Mouse (Mus musculus) embryonic facial prominence, embryonic 15.5 days (tissue): ENCODE measurements around the gene Acss3. TPM values are rescaled to one million over a fixed set of nuclear protein-coding genes. Genes with fewer than 3 reads are reported as not detected.

Experiments used
- ATAC-seq: fragments of 200-750 bp; cut with Nextera tagmentation; 2 replicates; pipeline ENCODE4 v1.8.0; 2017; ENCODE audit warnings: low read depth, moderate TSS enrichment; ENCODE audit not compliant: insufficient number of reproducible peaks, low FRiP score, low TSS enrichment
- H3K27ac ChIP-seq: fragments of 300-500 bp; sonication (generic); replicated peaks from 2 replicates; pipeline ENCODE4 v1.5.1; 2015; ENCODE audit warnings: mild to moderate bottlenecking, inconsistent platforms
- H3K27me3 ChIP-seq: fragments of 300-500 bp; sonication (generic); 2 replicates; pipeline ENCODE4 v1.6.1; 2015; ENCODE audit warnings: inconsistent platforms
- H3K36me3 ChIP-seq: fragments of 300-500 bp; sonication (generic); 2 replicates; pipeline ENCODE4 v1.6.1; 2015; ENCODE audit warnings: mild to moderate bottlenecking, inconsistent platforms
- H3K4me1 ChIP-seq: fragments of 300-500 bp; sonication (generic); 2 replicates; pipeline ENCODE4 v1.6.1; 2015; ENCODE audit warnings: inconsistent platforms
- H3K4me2 ChIP-seq: fragments of 300-500 bp; sonication (generic); replicated peaks from 2 replicates; pipeline ENCODE4 v1.6.1; 2015; ENCODE audit warnings: mild to moderate bottlenecking, inconsistent platforms
- H3K4me3 ChIP-seq: fragments of 300-500 bp; sonication (generic); replicated peaks from 2 replicates; pipeline ENCODE4 v1.5.1; 2015; ENCODE audit warnings: mild to moderate bottlenecking, inconsistent platforms
- H3K9ac ChIP-seq: fragments of 300-500 bp; sonication (generic); 2 replicates; pipeline ENCODE4 v1.6.1; 2015; ENCODE audit warnings: inconsistent platforms
- H3K9me3 ChIP-seq: fragments of 300-500 bp; sonication (generic); replicated peaks from 2 replicates; pipeline ENCODE4 v1.6.1; 2016; ENCODE audit warnings: inconsistent platforms
- WGBS: fragments of 180-500 bp; shearing (Covaris S2); methylation state at CpG from one replicate; pipeline ENCODE4 v1.1.7; 2015; 5-methylcytosine and 5-hydroxymethylcytosine counted together
- polyA plus RNA-seq: library from polyadenylated mRNA; unstranded; fragments of >200 nt; fragmentation: Nextera tagmentation; extraction: Ambion mirVana; gene quantifications from 2 replicates; pipeline ENCODE4 v1.2.1, GENCODE M21; 2015

The Acss3 gene
- polyA plus RNA-seq = 4.0 and 4.7 TPM in 2 replicates

GRCm38 (mm10) chr10:107123529-107124335 lies at the start of gene Acss3:
Acss3 (minus strand) TSS chr10:107123668.
- peak; percentile 87 for ATAC-seq
- H3K4me2 ChIP-seq = peak within 1 kb of the TSS; percentile 64
- 1% methylated on average over 17 of the region's 17 CpGs for WGBS

GRCm38 (mm10) chr10:107172003-107172689 lies 48.7 kb upstream of the Acss3 start:
- Histone ChIP-seq H3K9me3 (no peaks in the 10 kb centered on the region), H3K4me2 (no peak overlapping the region), H3K4me3 (no peak overlapping the region), H3K27ac (no peak overlapping the region), H3K36me3 (no peaks in the 10 kb centered on the region), H3K27me3 (no peaks in the 10 kb centered on the region), H3K9ac (no peak overlapping the region), H3K4me1 (no peaks in the 10 kb centered on the region)
- WGBS = 67% methylated on average over 3 of the region's 3 CpGs
- no peak for ATAC-seq

More at GRCm38 (mm10) chr10:107123529-107124335, at the start of gene Acss3:
- Histone ChIP-seq H3K36me3 (no peaks in the 10 kb centered on the region), H3K27me3 (no peaks in the 10 kb centered on the region), H3K9me3 (no peaks in the 10 kb centered on the region), H3K4me1 (peaks cover 6% of the 10 kb centered on the region; the same call in 1 of the 2 replicates), H3K27ac (peak within 1 kb of the TSS; percentile 72), H3K9ac (peak within 1 kb of the TSS; percentile 12; the same call in 1 of the 2 replicates), H3K4me3 (peak within 1 kb of the TSS; percentile 51)

DNA sequence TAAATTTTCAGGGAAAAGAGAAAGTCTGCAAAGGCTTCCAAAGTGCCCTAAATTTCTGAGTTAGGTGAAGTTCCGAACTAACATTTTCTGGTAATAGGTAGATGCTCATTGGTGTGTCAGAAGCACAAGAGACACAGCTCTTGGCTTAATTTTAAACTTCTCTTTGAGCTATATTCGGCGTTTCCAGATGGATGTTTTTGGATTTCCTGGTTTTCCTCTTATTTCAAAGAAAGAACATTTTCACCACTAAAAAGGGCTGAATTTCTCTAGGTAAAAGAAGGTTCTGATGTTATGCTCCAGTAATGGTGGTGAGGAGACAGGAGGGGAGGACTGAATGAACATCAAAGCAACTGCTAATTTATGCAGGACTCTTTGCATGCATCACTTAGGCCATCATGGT lies 43.0 kb upstream of the Acss3 start:
- H3K27ac ChIP-seq = no peak overlapping the region
- H3K4me3 ChIP-seq = no peak overlapping the region
- no peaks in the 10 kb centered on the region for H3K9me3 ChIP-seq
- H3K36me3 ChIP-seq = no peaks in the 10 kb centered on the region
- no peak overlapping the region for H3K4me2 ChIP-seq
- no peaks in the 10 kb centered on the region for H3K4me1 ChIP-seq
- no peaks in the 10 kb centered on the region for H3K27me3 ChIP-seq
- WGBS = 81% methylated on average over 3 of the region's 3 CpGs
- no peak for ATAC-seq
- no peak overlapping the region for H3K9ac ChIP-seq

- Histone ChIP-seq H3K4me1 (no peaks in the 10 kb centered on the region), H3K4me3 (no peak overlapping the region), H3K9ac (no peak overlapping the region), H3K4me2 (no peak overlapping the region), H3K36me3 (no peaks in the 10 kb centered on the region), H3K9me3 (no peaks in the 10 kb centered on the region), H3K27ac (no peak overlapping the region), H3K27me3 (no peaks in the 10 kb centered on the region)
- no peak for ATAC-seq
- WGBS = 88% methylated on average over 1 of the region's 1 CpGs
Measured at GRCm38 (mm10) chr10:107148759-107149158, 25.3 kb upstream of the Acss3 start.

DNA sequence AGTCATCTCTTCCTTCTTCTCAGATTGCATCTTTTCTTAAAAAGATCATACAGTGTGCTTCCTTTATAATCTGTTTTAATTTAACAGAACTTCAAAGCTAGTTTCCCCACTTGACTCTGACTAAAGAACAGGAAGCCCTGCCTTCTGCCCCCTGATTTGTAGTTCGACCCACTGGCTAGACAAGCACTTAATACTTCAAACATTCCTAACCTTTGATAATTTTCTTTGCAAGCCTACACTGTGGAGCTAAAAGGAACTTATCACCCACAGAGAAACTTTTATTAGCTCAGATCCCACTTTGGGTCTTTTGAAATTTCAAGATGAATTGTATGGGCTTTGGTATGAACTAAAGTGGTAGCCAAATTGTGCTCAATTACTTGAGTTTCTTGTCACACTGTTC lies 20.5 kb upstream of the Acss3 start:
- no peaks in the 10 kb centered on the region for H3K4me1 ChIP-seq
- no peaks in the 10 kb centered on the region for H3K9me3 ChIP-seq
- H3K36me3 ChIP-seq = no peaks in the 10 kb centered on the region
- H3K4me3 ChIP-seq = no peak overlapping the region
- WGBS = 10% methylated on average over 1 of the region's 1 CpGs
- no peak overlapping the region for H3K4me2 ChIP-seq
- ATAC-seq = no peak
- H3K9ac ChIP-seq = no peak overlapping the region
- H3K27ac ChIP-seq = no peak overlapping the region
- H3K27me3 ChIP-seq = no peaks in the 10 kb centered on the region

DNA sequence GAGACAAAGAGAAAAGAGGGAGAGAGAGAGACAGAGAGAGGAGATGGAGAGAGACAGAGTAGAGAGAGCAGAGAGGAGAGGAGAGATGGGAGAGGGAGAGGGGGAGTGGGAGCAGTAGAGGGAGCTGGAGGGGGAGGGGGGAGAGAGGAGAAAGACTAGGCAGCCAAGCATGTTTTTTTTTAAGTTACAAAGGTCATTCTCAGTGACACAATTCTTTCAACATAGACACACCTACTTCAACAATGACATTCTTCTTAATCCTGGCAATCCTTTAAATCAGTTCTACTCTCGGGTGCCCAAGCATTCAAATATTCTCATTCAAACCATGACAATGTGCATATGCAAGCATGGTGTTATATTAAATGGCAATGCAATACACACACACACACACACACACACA lies 19.4 kb upstream of the Acss3 start:
- H3K9me3 ChIP-seq = no peaks in the 10 kb centered on the region
- no peak overlapping the region for H3K9ac ChIP-seq
- no peak overlapping the region for H3K27ac ChIP-seq
- no peak for ATAC-seq
- 36% methylated on average over 1 of the region's 1 CpGs for WGBS
- H3K4me3 ChIP-seq = no peak overlapping the region
- no peaks in the 10 kb centered on the region for H3K36me3 ChIP-seq
- H3K4me1 ChIP-seq = no peaks in the 10 kb centered on the region
- no peak overlapping the region for H3K4me2 ChIP-seq
- H3K27me3 ChIP-seq = no peaks in the 10 kb centered on the region

- Histone ChIP-seq H3K36me3 (no peaks in the 10 kb centered on the region), H3K27ac (peak overlapping the region; percentile 72), H3K9me3 (no peaks in the 10 kb centered on the region), H3K27me3 (no peaks in the 10 kb centered on the region), H3K4me2 (peak overlapping the region; percentile 64), H3K4me1 (peaks cover 6% of the 10 kb centered on the region; the same call in 1 of the 2 replicates), H3K9ac (peak overlapping the region; percentile 12; the same call in 1 of the 2 replicates), H3K4me3 (peak overlapping the region; percentile 51)
- WGBS = 10% methylated on average over 9 of the region's 9 CpGs
- ATAC-seq = no peak; the same call in 1 of the 2 replicates
Measured at GRCm38 (mm10) chr10:107122744-107123528, 532 bp downstream of the Acss3 start.

DNA sequence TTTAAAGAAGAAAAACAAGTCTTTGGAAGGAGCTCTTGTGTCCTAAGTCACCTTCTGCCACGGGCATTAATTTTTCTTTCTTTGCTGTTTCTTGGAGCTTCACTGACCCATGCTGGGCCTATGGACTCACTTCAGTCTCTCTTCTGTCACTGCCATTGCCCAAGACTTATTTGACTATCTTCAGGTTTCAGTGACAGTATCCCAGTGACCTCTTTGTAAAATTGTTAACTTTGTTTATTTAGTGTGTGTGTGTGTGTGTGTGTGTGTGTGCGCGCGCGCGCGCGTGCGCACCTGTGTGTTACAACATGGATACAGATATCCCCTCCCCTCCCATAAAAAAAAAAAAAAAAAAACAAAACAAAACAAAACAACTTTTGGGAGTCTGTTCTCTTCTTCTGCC lies 2.2 kb downstream of the Acss3 start:
- Histone ChIP-seq H3K9ac (no peak overlapping the region), H3K4me1 (peaks cover 6% of the 10 kb centered on the region; the same call in 1 of the 2 replicates), H3K36me3 (no peaks in the 10 kb centered on the region), H3K4me3 (no peak overlapping the region), H3K27me3 (no peaks in the 10 kb centered on the region), H3K9me3 (no peaks in the 10 kb centered on the region), H3K4me2 (no peak overlapping the region), H3K27ac (no peak overlapping the region)
- WGBS = 98% methylated on average over 9 of the region's 9 CpGs
- ATAC-seq = no peak

DNA sequence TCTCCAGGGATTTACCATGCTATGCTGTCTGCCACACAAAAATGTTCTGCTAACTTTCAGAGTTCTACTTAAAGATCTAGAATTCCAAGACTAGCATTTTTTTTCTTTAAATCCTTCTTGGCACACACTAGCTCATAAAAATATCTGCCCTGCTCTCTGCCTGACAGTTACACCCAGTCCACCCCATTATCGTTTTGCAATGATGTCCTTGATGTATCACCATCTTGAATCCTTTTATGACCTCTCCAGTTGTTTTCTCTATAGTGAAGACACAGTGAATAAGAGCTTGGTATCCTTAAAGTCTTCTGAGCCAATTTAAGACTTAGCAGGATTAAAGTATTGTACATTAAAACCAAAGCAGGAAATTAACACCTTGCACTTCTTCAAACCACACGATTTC lies 4.3 kb downstream of the Acss3 start:
- no peak overlapping the region for H3K4me2 ChIP-seq

DNA sequence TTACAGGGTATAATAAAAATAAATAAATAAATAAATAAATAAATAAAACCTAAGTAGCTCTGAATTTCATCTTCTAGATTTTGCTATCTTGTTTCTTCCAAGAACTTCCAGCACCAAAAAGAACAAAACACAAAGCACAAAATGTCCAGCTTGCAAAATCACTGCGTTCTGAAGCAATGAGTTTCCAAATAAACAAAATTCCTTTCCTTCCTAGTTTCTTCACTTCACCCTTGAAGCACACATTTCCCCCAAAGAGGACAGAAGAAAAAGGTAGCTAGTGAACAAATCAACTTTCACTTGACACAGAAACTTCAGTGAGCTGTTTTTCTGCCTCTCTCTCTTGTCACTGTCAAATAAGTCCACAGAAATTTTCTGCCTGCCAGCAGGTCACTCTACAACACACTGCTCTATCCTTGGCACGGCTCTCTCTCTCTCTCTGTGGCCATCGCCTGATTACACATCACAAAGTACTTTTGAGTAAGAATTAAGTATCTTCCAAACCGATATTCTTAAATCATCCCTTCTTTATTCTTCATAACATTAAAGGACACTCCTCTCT lies 6.7 kb downstream of the Acss3 start:
- Histone ChIP-seq H3K9me3 (no peaks in the 10 kb centered on the region), H3K9ac (no peak overlapping the region), H3K4me1 (no peaks in the 10 kb centered on the region), H3K4me2 (no peak overlapping the region), H3K27ac (no peak overlapping the region), H3K4me3 (no peak overlapping the region), H3K36me3 (no peaks in the 10 kb centered on the region), H3K27me3 (no peaks in the 10 kb centered on the region)
- ATAC-seq = no peak
- WGBS = 54% methylated on average over 4 of the region's 4 CpGs

More for the DNA sequence above, 4.3 kb downstream of the Acss3 start:
- no peak overlapping the region for H3K9ac ChIP-seq
- H3K27me3 ChIP-seq = no peaks in the 10 kb centered on the region
- H3K27ac ChIP-seq = no peak overlapping the region
- 77% methylated on average over 2 of the region's 2 CpGs for WGBS
- H3K36me3 ChIP-seq = no peaks in the 10 kb centered on the region
- no peak overlapping the region for H3K4me3 ChIP-seq
- no peaks in the 10 kb centered on the region for H3K9me3 ChIP-seq
- peaks cover 6% of the 10 kb centered on the region; the same call in 1 of the 2 replicates for H3K4me1 ChIP-seq
- no peak for ATAC-seq
